Mouse (Mus musculus) urinary bladder, adult 2 months (tissue): Measurements from ENCODE around the gene Fchsd2. TPM values are rescaled to one million over a fixed set of nuclear protein-coding genes. Genes with fewer than 3 reads are reported as not detected.

Experiments used
- DNase-seq: peaks from one replicate; pipeline ENCODE4 v3.0.0; 2022; ENCODE audit warnings: low spot score
- polyA plus RNA-seq: library from polyadenylated mRNA; depleted of rRNA; stranded (reverse); fragments of >200 nt; gene quantifications from 2 replicates; pipeline ENCODE4 v1.2.3, GENCODE M21; 2012

Fchsd2 gene
- polyA plus RNA-seq, 1 experiment, result 10.0 TPM

GRCm38 (mm10) chr7:101287820-101288219, 195.2 kb downstream of the Fchsd2 start:
- DNase-seq, result no peak

- no peak for DNase-seq
These were observed 195.8 kb downstream of the Fchsd2 start for GRCm38 (mm10) chr7:101288436-101288835.

GRCm38 (mm10) chr7:101290401-101290800, 197.7 kb downstream of the Fchsd2 start:
- DNase-seq, result no peak

- DNase-seq, result no peak
These were observed 198.5 kb downstream of the Fchsd2 start for GRCm38 (mm10) chr7:101291211-101291610.

- no peak for DNase-seq
These were observed 199.0 kb downstream of the Fchsd2 start for GRCm38 (mm10) chr7:101291641-101292040.

GRCm38 (mm10) chr7:101292086-101292485, 199.4 kb downstream of the Fchsd2 start:
- DNase-seq, result no peak

GRCm38 (mm10) chr7:101292696-101293095, 200.0 kb downstream of the Fchsd2 start:
- DNase-seq, result no peak

- DNase-seq, result no peak
These were observed 200.5 kb downstream of the Fchsd2 start for GRCm38 (mm10) chr7:101293138-101293537.

GRCm38 (mm10) chr7:101293611-101294010, 200.9 kb downstream of the Fchsd2 start:
- no peak for DNase-seq

- DNase-seq, result no peak
These were observed 202.8 kb downstream of the Fchsd2 start for GRCm38 (mm10) chr7:101295438-101295837.

GRCm38 (mm10) chr7:101296252-101297022, 203.8 kb downstream of the Fchsd2 start:
- DNase-seq, result peak; percentile 62

GRCm38 (mm10) chr7:101297023-101297405, 204.4 kb downstream of the Fchsd2 start:
- DNase-seq, result no peak

- no peak for DNase-seq
These were observed 205.7 kb downstream of the Fchsd2 start for GRCm38 (mm10) chr7:101298375-101298774.

GRCm38 (mm10) chr7:101301361-101301880, 208.8 kb downstream of the Fchsd2 start:
- DNase-seq, result no peak

- DNase-seq, result peak; percentile 88
These were observed 209.3 kb downstream of the Fchsd2 start, which contains the start of gene Atg16l2 for GRCm38 (mm10) chr7:101301881-101302456. Gene Atg16l2 (minus strand): TSS chr7:101302251.

- no peak for DNase-seq
These were observed 210.0 kb downstream of the Fchsd2 start for GRCm38 (mm10) chr7:101302691-101303090.

GRCm38 (mm10) chr7:101306841-101307240, 214.2 kb downstream of the Fchsd2 start:
- DNase-seq, result no peak

- DNase-seq, result no peak
These were observed 217.3 kb downstream of the Fchsd2 start for GRCm38 (mm10) chr7:101309985-101310326.

- DNase-seq, result peak; percentile 93
These were observed 217.8 kb downstream of the Fchsd2 start for GRCm38 (mm10) chr7:101310327-101311028.

GRCm38 (mm10) chr7:101311061-101311460, 218.4 kb downstream of the Fchsd2 start:
- DNase-seq, result no peak

GRCm38 (mm10) chr7:101313033-101313432, 220.4 kb downstream of the Fchsd2 start:
- no peak for DNase-seq

GRCm38 (mm10) chr7:101314396-101314795, 221.7 kb downstream of the Fchsd2 start:
- DNase-seq, result no peak

- DNase-seq, result no peak
These were observed 223.0 kb downstream of the Fchsd2 start for GRCm38 (mm10) chr7:101315699-101316098.
